Mouse (Mus musculus) small intestine, adult 2 months (tissue): ENCODE measurements around the gene Ddrgk1. TPM values are rescaled to one million over a fixed set of nuclear protein-coding genes. Genes with fewer than 3 reads are reported as not detected.

Experiments used
- H3K27ac ChIP-seq: fragments of 200-500 bp; 2 replicates; pipeline ENCODE4 v1.5.1; 2012; ENCODE audit warnings: low read depth, low read length, control low read depth, inconsistent platforms; ENCODE audit not compliant: insufficient read depth
- H3K27me3 ChIP-seq: fragments of 200-500 bp; 2 replicates; pipeline ENCODE4 v1.6.1; 2012; ENCODE audit warnings: mild to moderate bottlenecking, moderate library complexity, low read length, inconsistent platforms; ENCODE audit not compliant: control insufficient read depth, insufficient read depth
- H3K36me3 ChIP-seq: fragments of 200-500 bp; 2 replicates; pipeline ENCODE4 v1.6.1; 2012; ENCODE audit warnings: mild to moderate bottlenecking, low read length, control low read depth, inconsistent platforms; ENCODE audit not compliant: control insufficient read depth, insufficient read depth
- H3K4me1 ChIP-seq: fragments of 200-500 bp; 2 replicates; pipeline ENCODE4 v1.6.1; 2012; ENCODE audit warnings: low read length, inconsistent platforms, mixed read lengths; ENCODE audit not compliant: control insufficient read depth, insufficient read depth, insufficient read length
- H3K4me3 ChIP-seq: fragments of 200-500 bp; 2 replicates; pipeline ENCODE4 v1.5.1; 2012; ENCODE audit warnings: low read depth, mild to moderate bottlenecking, control low read depth, inconsistent platforms, low read length, moderate library complexity
- CTCF ChIP-seq: fragments of 200-500 bp; IDR thresholded peaks from 2 replicates; pipeline ENCODE4 v1.5.1; 2012; ENCODE audit warnings: low read depth, mild to moderate bottlenecking, control low read depth, inconsistent platforms, low read length, moderate library complexity, mixed read lengths; ENCODE audit not compliant: insufficient replicate concordance, insufficient read length; ENCODE audit errors: extremely low read depth
- POLR2A ChIP-seq: fragments of 200-500 bp; IDR thresholded peaks from 2 replicates; pipeline ENCODE4 v1.6.1; 2012; ENCODE audit warnings: low read depth, mild to moderate bottlenecking, control low read depth, inconsistent platforms, low read length, moderate library complexity
- WGBS: fragments of 180-500 bp; shearing (Covaris S2); methylation state at CpG from one replicate; pipeline ENCODE4 v1.1.7; 2018; 5-methylcytosine and 5-hydroxymethylcytosine counted together
- polyA plus RNA-seq: library from polyadenylated mRNA; depleted of rRNA; stranded (reverse); fragments of >200 nt; gene quantifications from 2 replicates; pipeline ENCODE4 v1.2.3, GENCODE M21; 2012

The Ddrgk1 gene
- polyA plus RNA-seq, 1 experiment = 55.9 TPM

DNA sequence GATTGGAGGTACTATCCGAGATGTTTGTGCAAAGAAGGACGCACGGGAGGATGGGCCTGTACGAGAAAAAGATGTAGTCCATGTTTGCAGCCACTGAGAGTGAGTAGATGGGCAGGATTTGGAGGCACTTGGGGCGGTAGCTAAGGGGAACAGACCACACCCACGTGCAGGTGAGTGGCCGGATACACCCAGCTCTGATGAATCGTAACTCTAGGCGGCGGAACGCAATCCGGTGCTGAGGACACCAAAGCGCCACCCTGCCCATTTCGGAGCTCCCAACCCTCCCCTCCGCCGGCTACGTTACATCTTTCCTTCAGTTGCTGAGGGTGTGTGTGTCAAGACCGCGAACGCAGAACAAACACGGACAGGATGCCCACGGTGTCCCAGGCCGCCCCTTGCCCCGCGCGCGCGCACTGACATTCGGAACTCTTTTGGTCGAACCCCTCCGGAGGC, 32.3 kb upstream of the Ddrgk1 start:
- peaks cover 27% of the 10 kb centered on the region for H3K27me3 ChIP-seq
- peaks cover 8% of the 10 kb centered on the region for H3K4me1 ChIP-seq
- no peak for TF ChIP-seq CTCF
- no peak for TF ChIP-seq POLR2A
- H3K4me3 ChIP-seq = peak overlapping the region; percentile 63
- no peak overlapping the region for H3K27ac ChIP-seq
- 1% methylated on average over 31 of the region's 31 CpGs for WGBS
- H3K36me3 ChIP-seq = no peaks in the 10 kb centered on the region

DNA sequence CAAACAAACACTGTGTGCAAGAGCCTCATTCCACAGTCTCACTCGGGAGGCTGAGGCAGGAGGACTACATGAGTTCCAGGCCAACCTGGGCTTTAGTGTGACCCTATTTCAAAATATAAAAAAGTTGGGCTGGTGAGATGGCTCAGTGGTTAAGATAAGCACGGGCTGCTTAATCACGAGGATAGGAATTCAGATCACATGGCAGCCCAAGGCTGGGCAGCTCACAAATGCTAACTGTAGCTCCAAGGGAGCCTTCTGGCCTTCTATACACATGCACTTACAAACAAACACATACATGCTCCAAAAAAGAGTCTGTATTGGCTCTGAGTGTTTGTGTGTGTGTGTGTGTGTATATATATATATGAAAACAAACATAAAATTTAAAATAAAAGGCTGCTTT, 29.1 kb upstream of the Ddrgk1 start:
- WGBS = 43% methylated on average over 3 of the region's 3 CpGs
- H3K27ac ChIP-seq = no peak overlapping the region

DNA sequence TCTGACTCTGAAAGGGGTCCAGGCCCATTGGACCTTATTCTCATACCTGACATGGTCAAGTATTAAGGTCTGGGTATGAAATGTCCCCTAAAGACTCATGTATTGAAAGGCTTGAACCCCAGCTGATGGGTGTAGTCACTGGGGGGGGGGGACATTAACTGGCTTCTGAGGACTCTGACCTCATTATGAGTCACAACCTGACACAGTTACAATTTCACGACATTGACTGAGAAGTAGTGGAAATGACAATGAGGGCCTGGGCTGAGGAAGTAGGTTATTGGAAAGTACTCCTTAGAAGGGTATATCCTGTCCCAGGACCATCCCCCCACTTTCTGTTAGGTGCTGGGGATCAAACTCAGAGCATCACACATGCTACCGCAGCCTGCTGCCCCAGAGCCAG, 24.6 kb upstream of the Ddrgk1 start:
- no peak overlapping the region for H3K27ac ChIP-seq
- H3K4me1 ChIP-seq = no peaks in the 10 kb centered on the region
- H3K36me3 ChIP-seq = peaks cover 1% of the 10 kb centered on the region; the same call in 1 of the 2 replicates
- no peaks in the 10 kb centered on the region for H3K27me3 ChIP-seq
- WGBS = 45% methylated on average over 2 of the region's 2 CpGs
- H3K4me3 ChIP-seq = no peak overlapping the region
- no peak for TF ChIP-seq CTCF
- no peak for TF ChIP-seq POLR2A

More for the DNA sequence above, 29.1 kb upstream of the Ddrgk1 start:
- H3K36me3 ChIP-seq = no peaks in the 10 kb centered on the region
- H3K4me3 ChIP-seq = no peak overlapping the region
- peaks cover 8% of the 10 kb centered on the region for H3K4me1 ChIP-seq
- H3K27me3 ChIP-seq = peaks cover 18% of the 10 kb centered on the region
- no peak for TF ChIP-seq CTCF
- TF ChIP-seq POLR2A = no peak

DNA sequence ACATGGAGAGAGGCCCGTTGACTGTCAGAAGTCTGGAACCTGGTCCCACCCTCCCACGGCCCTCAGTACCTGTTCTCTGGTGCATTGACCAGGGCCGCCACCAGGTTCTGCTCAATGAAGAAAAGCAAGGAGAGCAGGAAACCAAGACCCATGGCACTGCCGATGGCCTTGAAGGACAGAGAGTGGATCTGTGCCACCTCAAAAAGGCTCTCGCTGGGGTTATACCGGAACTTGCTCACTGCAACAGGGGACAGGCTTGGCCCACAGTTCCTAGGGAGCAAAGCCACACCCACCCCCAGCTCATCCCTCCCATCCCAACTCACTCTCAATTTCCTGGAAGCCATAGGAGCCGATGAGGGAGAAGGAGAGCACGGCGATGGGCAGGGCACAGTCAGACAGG, 21.0 kb upstream of the Ddrgk1 start:
- no peak overlapping the region for H3K4me3 ChIP-seq
- H3K27ac ChIP-seq = no peak overlapping the region
- H3K27me3 ChIP-seq = no peaks in the 10 kb centered on the region
- WGBS = 86% methylated on average over 9 of the region's 9 CpGs
- H3K36me3 ChIP-seq = peaks cover 10% of the 10 kb centered on the region; the same call in 1 of the 2 replicates
- TF ChIP-seq POLR2A (no peak), CTCF (no peak)
- no peaks in the 10 kb centered on the region for H3K4me1 ChIP-seq

DNA sequence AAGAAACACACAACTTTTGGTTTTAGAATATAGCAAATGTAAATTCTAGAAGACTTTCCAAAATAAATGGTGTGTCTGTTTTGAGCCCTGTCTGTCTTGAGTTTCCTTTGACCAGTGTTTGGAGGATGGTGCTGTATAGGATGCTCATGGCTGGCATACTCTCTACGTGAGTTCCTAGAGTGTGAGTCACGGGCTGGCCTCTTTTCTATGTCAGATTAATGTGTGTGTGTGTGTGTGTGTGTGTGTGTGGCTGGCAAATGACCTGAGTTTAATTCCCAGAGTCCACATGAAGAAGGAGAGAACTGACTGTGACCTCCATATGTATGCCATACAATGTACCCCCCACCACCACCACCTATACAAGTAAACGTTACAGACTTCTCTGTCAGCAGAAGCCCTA, 17.1 kb upstream of the Ddrgk1 start:
- 81% methylated on average over 3 of the region's 3 CpGs for WGBS
- peaks cover 45% of the 10 kb centered on the region for H3K36me3 ChIP-seq
- H3K27me3 ChIP-seq = no peaks in the 10 kb centered on the region
- no peaks in the 10 kb centered on the region for H3K4me1 ChIP-seq
- H3K27ac ChIP-seq = no peak overlapping the region
- H3K4me3 ChIP-seq = no peak overlapping the region
- TF ChIP-seq CTCF (no peak), POLR2A (no peak)

DNA sequence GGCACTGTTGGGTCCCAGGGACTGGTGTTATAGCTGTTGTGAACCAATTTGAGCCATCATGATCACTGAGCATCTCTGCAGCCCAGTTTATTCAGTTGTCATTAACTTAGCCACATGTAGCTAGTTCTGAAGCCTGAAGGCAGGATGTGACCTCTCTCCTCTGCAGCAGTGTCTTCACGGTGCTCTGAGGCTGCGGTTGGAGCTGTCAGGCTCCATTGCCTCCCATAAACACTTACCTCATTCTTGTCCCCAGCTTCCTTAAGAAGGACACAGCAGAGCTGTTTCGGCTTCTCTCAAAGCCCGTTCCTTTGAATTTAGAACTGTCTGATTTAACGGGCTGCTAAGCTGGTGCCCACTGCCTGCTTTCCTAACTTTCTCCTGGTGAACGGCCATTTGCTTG, 15.4 kb upstream of the Ddrgk1 start:
- TF ChIP-seq CTCF (no peak), POLR2A (no peak)
- WGBS = 93% methylated on average over 6 of the region's 6 CpGs
- Histone ChIP-seq H3K27ac (no peak overlapping the region), H3K4me3 (no peak overlapping the region), H3K36me3 (peaks cover 61% of the 10 kb centered on the region), H3K4me1 (no peaks in the 10 kb centered on the region), H3K27me3 (no peaks in the 10 kb centered on the region)

DNA sequence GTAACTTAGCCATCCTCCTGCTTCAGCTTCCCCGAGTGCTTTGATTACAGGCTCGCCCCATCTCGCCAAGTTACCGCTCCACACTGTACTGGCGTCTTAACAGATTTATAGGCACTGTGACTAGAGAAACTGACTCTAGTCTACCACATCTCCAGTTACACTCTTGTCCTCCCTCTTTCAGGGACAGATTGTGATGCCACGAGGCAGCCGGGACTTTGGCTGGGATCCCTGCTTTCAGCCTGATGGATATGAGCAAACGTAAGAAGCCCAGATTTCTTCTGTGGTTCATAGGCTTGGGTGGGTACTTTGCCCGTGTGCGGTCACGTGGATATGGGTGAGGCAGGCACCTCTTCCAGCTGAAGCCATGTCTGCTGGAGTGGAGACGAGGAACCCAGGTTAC, 14.7 kb upstream of the Ddrgk1 start:
- WGBS = 93% methylated on average over 12 of the region's 12 CpGs
- Histone ChIP-seq H3K36me3 (peaks cover 64% of the 10 kb centered on the region), H3K27me3 (no peaks in the 10 kb centered on the region), H3K27ac (no peak overlapping the region), H3K4me1 (no peaks in the 10 kb centered on the region), H3K4me3 (no peak overlapping the region)
- no peak for TF ChIP-seq CTCF
- TF ChIP-seq POLR2A = no peak

DNA sequence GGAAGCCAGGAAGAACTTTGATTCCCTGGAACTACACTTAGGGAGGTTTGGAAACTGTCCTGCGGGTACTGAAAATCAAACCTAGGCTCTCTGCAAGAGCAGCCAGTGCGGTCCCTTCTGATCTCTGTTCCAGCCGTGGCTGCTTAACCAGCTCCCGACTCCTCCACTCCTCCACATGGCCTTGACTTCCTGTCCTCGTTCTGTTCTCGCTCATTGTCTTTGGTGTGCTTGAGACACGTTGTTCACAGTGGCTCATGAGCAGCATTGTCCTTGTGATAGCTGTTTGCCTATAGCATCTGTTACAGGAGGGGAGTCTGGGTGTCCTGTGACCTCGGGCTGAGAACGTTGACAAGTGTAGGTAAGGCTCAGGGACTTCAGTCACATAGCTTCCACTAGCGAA, 12.8 kb upstream of the Ddrgk1 start:
- 84% methylated on average over 10 of the region's 10 CpGs for WGBS
- no peaks in the 10 kb centered on the region for H3K4me1 ChIP-seq
- H3K36me3 ChIP-seq = peaks cover 74% of the 10 kb centered on the region
- no peaks in the 10 kb centered on the region for H3K27me3 ChIP-seq
- H3K27ac ChIP-seq = no peak overlapping the region
- TF ChIP-seq CTCF = no peak
- no peak overlapping the region for H3K4me3 ChIP-seq
